Mouse (Mus musculus) kidney, embryonic 16.5 days (tissue): ENCODE data around the gene Tcea3. TPM values are rescaled to one million over a fixed set of nuclear protein-coding genes. Genes with fewer than 3 reads are reported as not detected.
A peak's percentile ranks its signal among the peaks of the same experiment; 100 is the strongest.

ENCODE experiments used
- ATAC-seq: fragments of 200-750 bp; cut with Nextera tagmentation; 2 replicates; pipeline ENCODE4 v1.8.0; 2017; ENCODE audit warnings: moderate TSS enrichment; ENCODE audit not compliant: low FRiP score, low TSS enrichment
- H3K27ac ChIP-seq: fragments of 300-500 bp; sonication (generic); 2 replicates; pipeline ENCODE4 v1.5.1; 2014; ENCODE audit warnings: low read length
- H3K27me3 ChIP-seq: fragments of 300-500 bp; sonication (generic); 2 replicates; pipeline ENCODE4 v1.6.1; 2014; ENCODE audit warnings: low read length, control low read depth, mixed read lengths; ENCODE audit not compliant: insufficient read depth
- H3K36me3 ChIP-seq: fragments of 300-500 bp; sonication (generic); 2 replicates; pipeline ENCODE4 v1.6.1; 2014; ENCODE audit warnings: low read length, control low read depth, mixed read lengths; ENCODE audit not compliant: insufficient read depth
- H3K4me1 ChIP-seq: fragments of 300-500 bp; sonication (generic); 2 replicates; pipeline ENCODE4 v1.6.1; 2014; ENCODE audit warnings: low read length, control low read depth, mixed read lengths; ENCODE audit not compliant: insufficient read depth
- H3K4me2 ChIP-seq: fragments of 300-500 bp; sonication (generic); replicated peaks from 2 replicates; pipeline ENCODE4 v1.6.1; 2014; ENCODE audit warnings: low read depth, low read length
- H3K4me3 ChIP-seq: fragments of 300-500 bp; sonication (generic); 2 replicates; pipeline ENCODE4 v1.5.1; 2014; ENCODE audit warnings: mild to moderate bottlenecking, low read length
- H3K9ac ChIP-seq: fragments of 300-500 bp; sonication (generic); replicated peaks from 2 replicates; pipeline ENCODE4 v1.6.1; 2014; ENCODE audit warnings: low read length
- H3K9me3 ChIP-seq: fragments of 300-500 bp; sonication (generic); 2 replicates; pipeline ENCODE4 v1.6.1; 2016; ENCODE audit warnings: low read length, control low read depth
- WGBS: fragments of 180-500 bp; shearing (Covaris S2); extraction: QIAGEN DNeasy Blood & Tissue Kit; methylation state at CpG from one replicate; pipeline ENCODE4 v1.1.7; 2014; 5-methylcytosine and 5-hydroxymethylcytosine counted together
- polyA plus RNA-seq: library from polyadenylated mRNA; unstranded; fragments of >200 nt; fragmentation: Nextera tagmentation; extraction: Ambion mirVana; gene quantifications from 2 replicates; pipeline ENCODE4 v1.2.1, GENCODE M21; 2015

Tcea3 gene
- polyA plus RNA-seq, 1 experiment from 2014 or later: 11.4 TPM

DNA sequence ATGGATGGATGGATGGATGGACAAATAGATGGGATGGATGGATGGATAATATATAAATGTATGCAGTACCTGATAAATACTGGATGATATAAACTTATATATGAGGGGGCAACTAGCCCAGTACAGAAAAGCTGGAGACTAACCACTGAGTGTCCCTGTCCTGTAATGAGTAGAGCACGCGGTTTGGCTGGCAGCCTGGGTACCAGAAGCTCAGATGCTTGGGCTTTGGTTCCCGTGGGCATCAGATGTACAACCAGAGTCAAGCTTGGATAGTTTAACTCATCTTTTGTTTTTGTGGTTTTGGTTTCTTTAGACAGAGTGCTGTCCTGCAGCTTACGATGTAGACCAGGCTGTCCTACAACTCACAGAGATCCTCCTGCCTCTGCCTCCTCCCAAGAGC is 16.0 kb downstream of the Tcea3 start:
- 95% methylated on average over 4 of the region's 4 CpGs for WGBS
- H3K9me3 ChIP-seq: no peaks in the 10 kb centered on the region
- no peak for ATAC-seq

DNA sequence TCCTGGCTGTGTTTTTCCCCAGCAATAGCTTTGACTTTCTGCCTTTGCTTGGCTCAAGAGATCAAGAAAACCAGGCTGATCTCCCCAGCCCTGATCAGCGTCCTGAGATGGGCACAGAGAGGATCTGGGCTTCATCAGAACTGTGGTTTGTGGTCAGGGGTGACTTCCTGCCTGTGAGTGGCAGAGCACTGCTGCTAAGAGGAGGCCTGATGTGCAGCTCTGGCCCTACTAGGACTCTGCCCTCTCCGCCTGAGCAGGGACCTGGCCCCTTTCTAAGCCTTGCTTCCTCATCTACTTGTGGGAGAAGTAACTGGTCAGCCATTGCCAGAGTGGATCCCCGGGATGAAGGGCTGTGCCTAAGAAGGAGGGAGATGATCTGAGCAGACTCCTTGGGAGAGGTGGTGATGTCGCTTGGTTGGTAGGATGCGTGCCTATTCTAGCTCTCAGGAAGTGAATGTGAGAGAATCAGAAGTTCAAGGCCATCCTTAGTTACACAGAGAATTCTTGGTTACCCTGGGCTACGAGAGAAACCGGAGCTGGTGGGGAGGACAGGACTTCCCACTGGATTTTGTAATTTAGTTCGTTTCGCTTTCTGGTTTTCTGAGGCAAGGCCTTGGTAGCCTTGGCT is 19.3 kb downstream of the Tcea3 start:
- no peak for ATAC-seq
- 78% methylated on average over 9 of the region's 9 CpGs for WGBS
- Histone ChIP-seq H3K27ac (no peak overlapping the region), H3K36me3 (no peaks in the 10 kb centered on the region), H3K4me2 (no peak overlapping the region), H3K4me3 (no peak overlapping the region), H3K27me3 (no peaks in the 10 kb centered on the region), H3K4me1 (no peaks in the 10 kb centered on the region), H3K9ac (no peak overlapping the region), H3K9me3 (no peaks in the 10 kb centered on the region)

More for the DNA sequence above, 16.0 kb downstream of the Tcea3 start:
- Histone ChIP-seq H3K27ac (no peak overlapping the region), H3K27me3 (no peaks in the 10 kb centered on the region), H3K4me1 (no peaks in the 10 kb centered on the region), H3K4me2 (no peak overlapping the region), H3K9ac (no peak overlapping the region), H3K4me3 (no peak overlapping the region), H3K36me3 (no peaks in the 10 kb centered on the region)

DNA sequence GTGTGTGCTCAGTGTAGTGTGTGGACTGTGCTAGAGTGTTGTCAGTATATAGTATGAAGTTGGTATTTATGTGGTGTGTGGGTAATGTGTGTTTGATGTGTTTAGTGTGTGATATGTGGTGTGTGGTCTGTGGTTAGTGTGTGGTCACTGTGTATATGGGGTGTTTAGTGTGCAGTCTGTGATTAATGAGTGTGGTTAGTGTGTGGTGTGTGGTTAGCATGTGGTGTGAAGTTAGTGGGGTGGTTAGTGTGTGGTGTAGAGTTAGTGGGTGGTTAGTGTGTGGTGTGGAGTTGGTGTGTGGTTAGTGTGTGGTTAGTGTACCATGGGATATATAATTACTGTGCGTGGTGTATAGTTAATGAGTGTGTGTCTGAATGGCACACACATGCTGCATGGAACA is 21.4 kb downstream of the Tcea3 start:
- Histone ChIP-seq H3K27ac (no peak overlapping the region), H3K4me3 (no peak overlapping the region), H3K4me1 (no peaks in the 10 kb centered on the region), H3K9me3 (peaks cover 14% of the 10 kb centered on the region), H3K9ac (no peak overlapping the region), H3K36me3 (no peaks in the 10 kb centered on the region), H3K4me2 (no peak overlapping the region), H3K27me3 (no peaks in the 10 kb centered on the region)
- WGBS: 96% methylated on average over 1 of the region's 1 CpGs
- no peak for ATAC-seq

DNA sequence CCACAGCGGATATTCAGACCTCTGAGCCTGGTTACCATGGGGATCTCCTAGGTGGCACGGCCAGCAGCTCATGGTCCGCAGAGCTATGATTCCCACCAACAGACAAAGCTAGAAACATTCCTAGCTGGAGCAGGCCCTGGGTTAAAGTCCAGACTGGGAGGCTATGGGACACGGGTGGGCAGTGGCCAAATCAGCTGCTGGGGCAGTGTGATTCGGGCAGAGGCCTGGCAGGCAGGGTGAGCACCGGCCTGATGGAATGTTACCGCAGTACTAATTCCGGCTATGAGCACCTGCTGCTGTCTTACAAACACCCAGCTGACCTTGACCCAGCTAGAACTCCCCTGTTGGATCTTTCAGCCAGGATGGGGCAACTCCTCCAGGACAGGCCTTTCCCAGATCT is 23.1 kb downstream of the Tcea3 start:
- 76% methylated on average over 8 of the region's 8 CpGs for WGBS
- Histone ChIP-seq H3K9ac (no peak overlapping the region), H3K4me1 (no peaks in the 10 kb centered on the region), H3K9me3 (peaks cover 14% of the 10 kb centered on the region), H3K4me3 (no peak overlapping the region), H3K4me2 (no peak overlapping the region), H3K27ac (no peak overlapping the region), H3K36me3 (no peaks in the 10 kb centered on the region), H3K27me3 (no peaks in the 10 kb centered on the region)
- no peak for ATAC-seq

DNA sequence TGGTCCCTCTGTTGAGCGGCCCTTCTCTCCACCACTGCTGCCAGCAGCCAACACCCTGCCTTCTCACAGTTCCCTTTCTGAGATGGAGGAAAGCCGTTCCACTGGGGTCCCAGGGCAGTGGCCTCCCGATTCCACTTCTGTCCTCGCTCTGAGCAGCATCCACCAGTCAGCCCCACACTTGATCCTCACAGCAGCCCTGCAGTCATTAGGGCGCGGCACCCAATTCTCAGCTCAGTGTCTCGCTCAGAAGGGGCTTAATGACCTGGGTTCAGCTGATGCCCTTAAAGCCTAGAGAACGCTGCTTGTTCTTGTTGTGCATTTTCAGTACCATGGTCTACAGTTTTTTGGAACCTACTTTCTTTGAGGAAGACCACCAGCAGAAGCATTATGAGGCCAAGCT is 33.6 kb downstream of the Tcea3 start:
- no peak overlapping the region for H3K4me2 ChIP-seq
- H3K9ac ChIP-seq: no peak overlapping the region
- peaks cover 24% of the 10 kb centered on the region for H3K4me1 ChIP-seq
- no peak overlapping the region for H3K4me3 ChIP-seq
- no peaks in the 10 kb centered on the region for H3K36me3 ChIP-seq
- H3K9me3 ChIP-seq: no peaks in the 10 kb centered on the region
- WGBS: 58% methylated on average over 8 of the region's 8 CpGs
- no peak for ATAC-seq
- H3K27ac ChIP-seq: no peak overlapping the region
- H3K27me3 ChIP-seq: no peaks in the 10 kb centered on the region

DNA sequence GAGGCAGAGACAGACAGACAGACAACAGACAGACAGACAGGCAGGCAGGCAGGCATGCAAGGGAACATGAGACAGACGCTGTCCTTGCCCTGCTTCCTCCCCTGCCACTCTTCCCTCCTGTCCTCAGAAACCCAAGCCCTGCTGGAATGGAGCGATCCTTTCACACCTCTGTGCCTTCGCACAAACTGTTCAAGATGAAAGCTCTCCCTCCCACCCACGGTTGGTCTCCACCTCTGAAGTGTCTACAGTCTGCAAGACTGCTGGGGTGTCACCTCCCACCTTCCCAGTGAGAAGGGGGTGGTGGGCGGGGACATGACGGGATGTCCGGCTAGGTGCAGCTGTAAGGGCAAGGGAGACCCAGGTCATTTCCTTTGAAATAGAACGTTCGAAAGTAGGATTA is 34.1 kb downstream of the Tcea3 start:
- WGBS: 17% methylated on average over 9 of the region's 9 CpGs
- Histone ChIP-seq H3K4me3 (no peak overlapping the region), H3K9ac (no peak overlapping the region), H3K36me3 (no peaks in the 10 kb centered on the region), H3K27ac (0 out of 2 replicates have a peak overlapping the region, but pooled peaks have one; percentile 2), H3K4me1 (peaks cover 26% of the 10 kb centered on the region), H3K9me3 (no peaks in the 10 kb centered on the region), H3K27me3 (no peaks in the 10 kb centered on the region), H3K4me2 (no peak overlapping the region; the same call in 1 of the 2 replicates)
- no peak for ATAC-seq

DNA sequence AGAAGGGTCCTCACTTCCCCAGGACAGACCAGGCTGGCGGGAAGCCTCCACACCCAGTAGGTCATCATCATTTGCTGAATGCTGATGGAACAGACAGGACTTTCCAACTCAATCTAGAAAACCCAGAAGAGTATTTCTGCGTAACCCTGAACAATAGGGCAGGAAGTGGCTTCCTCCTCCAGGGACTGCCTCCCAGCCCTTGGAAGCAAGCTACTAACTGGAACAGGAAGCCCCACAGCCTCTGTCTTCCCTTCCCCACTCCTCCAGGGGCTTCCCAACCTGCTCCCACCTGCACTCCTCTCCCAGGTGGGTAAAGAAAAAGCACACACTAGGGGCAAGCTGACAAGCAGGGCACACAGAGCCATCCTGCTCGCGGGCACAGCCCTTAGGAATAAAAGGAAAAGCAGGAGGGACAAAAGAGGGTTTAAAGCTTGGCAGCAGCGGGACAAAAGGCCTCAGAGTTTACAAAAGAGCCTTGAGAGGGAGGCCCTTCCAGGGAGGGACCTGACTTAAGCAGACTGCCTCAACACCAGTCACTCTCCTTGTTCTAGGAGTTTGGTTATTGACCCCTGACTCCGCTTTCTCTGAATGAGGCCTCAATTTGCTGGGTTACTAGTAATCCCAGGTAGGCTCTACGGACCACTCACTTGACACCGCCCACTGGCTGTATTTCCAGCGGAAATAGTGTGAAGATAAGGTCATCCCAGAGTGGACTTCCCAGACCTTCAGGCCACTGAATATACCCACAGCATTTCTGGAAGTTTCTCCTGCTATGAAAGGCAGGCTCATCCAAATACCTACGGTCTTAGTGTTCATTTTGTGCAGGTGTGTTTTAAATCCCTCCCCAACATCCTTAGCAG is 35.3 kb downstream of the Tcea3 start:
- Histone ChIP-seq H3K27ac (peak overlapping the region; percentile 89), H3K4me2 (peak overlapping the region; percentile 10; the same call in 1 of the 2 replicates), H3K27me3 (no peaks in the 10 kb centered on the region), H3K36me3 (peaks cover 8% of the 10 kb centered on the region), H3K9me3 (no peaks in the 10 kb centered on the region), H3K4me3 (no peak overlapping the region), H3K4me1 (peaks cover 34% of the 10 kb centered on the region), H3K9ac (peak overlapping the region; percentile 52; the same call in 1 of the 2 replicates)
- ATAC-seq: no peak
- 44% methylated on average over 10 of the region's 10 CpGs for WGBS

DNA sequence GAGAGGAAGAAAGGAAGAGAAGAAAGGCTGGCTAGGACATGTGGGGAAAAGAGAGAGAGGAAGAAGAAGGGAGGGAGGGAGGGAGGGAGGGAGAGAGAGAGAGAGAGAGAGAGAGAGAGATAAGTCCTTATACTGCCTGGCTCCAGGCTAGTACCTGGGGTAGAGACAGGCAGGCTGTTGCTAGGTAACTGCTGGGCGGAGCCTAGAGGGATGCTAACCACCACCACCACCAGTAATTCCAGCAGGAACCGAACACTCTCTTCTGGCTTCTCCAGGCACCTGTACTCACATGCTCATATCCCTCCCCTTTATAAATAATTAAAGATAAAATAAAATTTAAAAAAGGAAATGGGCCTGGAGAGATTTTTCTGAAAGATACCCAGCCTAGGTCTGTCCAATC is 36.3 kb downstream of the Tcea3 start:
- WGBS: 50% methylated on average over 2 of the region's 2 CpGs
- H3K4me2 ChIP-seq: no peak overlapping the region
- peak overlapping the region; percentile 89 for H3K27ac ChIP-seq
- H3K9ac ChIP-seq: no peak overlapping the region
- H3K9me3 ChIP-seq: peaks cover 4% of the 10 kb centered on the region; the same call in 1 of the 2 replicates
- H3K4me1 ChIP-seq: peaks cover 34% of the 10 kb centered on the region
- no peak overlapping the region for H3K4me3 ChIP-seq
- ATAC-seq: no peak
- H3K27me3 ChIP-seq: no peaks in the 10 kb centered on the region
- H3K36me3 ChIP-seq: peaks cover 16% of the 10 kb centered on the region

DNA sequence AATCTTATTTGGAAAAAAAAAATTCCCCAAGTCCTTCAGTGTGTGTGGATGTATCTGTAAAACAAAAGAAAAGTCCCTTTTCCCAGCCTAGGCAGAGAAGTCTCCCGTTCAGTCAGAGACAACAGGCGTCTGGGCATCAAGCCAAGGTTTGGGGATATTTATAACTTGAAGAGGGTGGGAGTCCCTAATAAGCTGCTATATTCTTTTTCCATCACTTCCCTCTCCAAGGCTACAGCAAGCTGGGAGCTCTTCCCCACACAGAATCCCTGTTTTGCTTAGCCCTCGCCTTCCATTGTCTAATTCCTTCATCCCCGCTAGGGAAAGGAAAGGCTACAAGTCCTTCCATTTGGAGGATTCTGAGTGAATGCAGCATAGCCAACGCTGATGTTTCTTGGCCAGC is 36.9 kb downstream of the Tcea3 start, which contains the start of gene Zfp46:
Gene Zfp46, plus strand, starts transcription at position 229 of the 400 bp plus-strand sequence.
- Histone ChIP-seq H3K9me3 (peaks cover 4% of the 10 kb centered on the region; the same call in 1 of the 2 replicates), H3K27me3 (no peaks in the 10 kb centered on the region), H3K4me2 (peak within 1 kb of the TSS; percentile 83), H3K4me3 (peak within 1 kb of the TSS; percentile 76), H3K27ac (peak within 1 kb of the TSS; percentile 89), H3K4me1 (peaks cover 34% of the 10 kb centered on the region), H3K9ac (peak within 1 kb of the TSS; percentile 75), H3K36me3 (peaks cover 23% of the 10 kb centered on the region)
- ATAC-seq: no peak
- WGBS: 32% methylated on average over 5 of the region's 5 CpGs

DNA sequence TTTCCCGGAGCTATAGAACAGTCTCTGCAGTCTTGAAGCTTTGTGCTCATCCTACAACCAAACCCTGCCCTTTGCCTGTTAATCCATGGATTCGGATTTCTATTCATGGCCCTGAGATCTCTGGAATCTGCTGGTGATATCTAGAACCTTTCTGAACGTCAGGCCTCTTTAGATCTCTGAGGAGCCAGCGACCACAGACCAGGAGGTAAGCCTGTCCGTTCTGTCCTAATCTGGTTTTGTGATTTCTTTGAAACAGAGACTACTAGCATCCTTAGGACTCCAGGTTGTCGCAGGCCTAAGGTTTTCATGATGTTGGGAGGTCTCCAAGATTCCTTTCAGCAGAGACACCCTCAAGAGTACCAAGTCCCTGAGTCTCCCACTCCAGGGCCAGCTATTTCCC is 37.4 kb downstream of the Tcea3 start:
- Histone ChIP-seq H3K36me3 (peaks cover 27% of the 10 kb centered on the region), H3K4me1 (peaks cover 34% of the 10 kb centered on the region), H3K4me3 (peak overlapping the region; percentile 76), H3K4me2 (peak overlapping the region; percentile 83), H3K27ac (peak overlapping the region; percentile 89), H3K9ac (peak overlapping the region; percentile 75), H3K9me3 (peaks cover 4% of the 10 kb centered on the region; the same call in 1 of the 2 replicates), H3K27me3 (no peaks in the 10 kb centered on the region)
- 0 out of 2 replicates have a peak, but pooled peaks have one; percentile 0 for ATAC-seq
- 26% methylated on average over 6 of the region's 6 CpGs for WGBS
